Mouse (Mus musculus) MEL (cell line): ENCODE results near the gene Jarid2.

Experiments
- BHLHE40 ChIP-seq: IDR thresholded peaks from 2 replicates; pipeline ENCODE4 v1.6.1; 2012; ENCODE audit warnings: low read depth, mild to moderate bottlenecking, inconsistent platforms, low read length, improper control_type of control experiment, borderline replicate concordance
- CTCF ChIP-seq, 3 experiments: IDR thresholded peaks in 2 of 3; conservative IDR thresholded peaks in 1 of 3; 2 replicates each; pipeline ENCODE4 v1.5.1; 2011 to 2012; ENCODE audit warnings: low read length in 3 of 3, low read depth in 2 of 3, mild to moderate bottlenecking in 2 of 3, improper control_type of control experiment in 1 of 3, inconsistent platforms in 1 of 3, mixed read lengths in 1 of 3, moderate library complexity in 1 of 3; ENCODE audit not compliant: control insufficient read depth in 1 of 3, insufficient read depth in 1 of 3, poor library complexity in 1 of 3, severe bottlenecking in 1 of 3
- E2F4 ChIP-seq: IDR thresholded peaks from 2 replicates; pipeline ENCODE4 v1.6.1; 2011; ENCODE audit warnings: low read depth, low read length, improper control_type of control experiment, borderline replicate concordance
- EP300 ChIP-seq, 2 experiments: IDR thresholded peaks; 2 replicates each; pipeline ENCODE4 v1.6.1; 2011; ENCODE audit warnings: improper control_type of control experiment in 2 of 2, low read length in 2 of 2, low read depth in 1 of 2, mild to moderate bottlenecking in 1 of 2
- POLR2A ChIP-seq, 2 experiments: IDR thresholded peaks; 2 replicates each; pipeline ENCODE4 v1.6.1; 2011 to 2012; ENCODE audit warnings: low read length in 2 of 2, mild to moderate bottlenecking in 2 of 2, control low read depth in 1 of 2, improper control_type of control experiment in 1 of 2, low read depth in 1 of 2, moderate library complexity in 1 of 2; ENCODE audit not compliant: control insufficient read depth in 1 of 2, insufficient read depth in 1 of 2, poor library complexity in 1 of 2
- POLR2AphosphoS2 ChIP-seq: IDR thresholded peaks from 2 replicates; pipeline ENCODE4 v1.6.1; 2011; ENCODE audit warnings: low read length, improper control_type of control experiment
- SMC3 ChIP-seq: IDR thresholded peaks from 2 replicates; pipeline ENCODE4 v1.6.1; 2011; ENCODE audit warnings: low read depth, low read length, improper control_type of control experiment

- TF ChIP-seq BHLHE40: no peak
- TF ChIP-seq E2F4: no peak
- no peak for TF ChIP-seq CTCF (IDR thresholded peaks at IDR 0.05 in 2 of 3, conservative IDR thresholded peaks at IDR 0.05 in 1 of 3; ENCODE audit: control insufficient read depth in 1 of 3, insufficient read depth in 1 of 3, low read depth in 2 of 3, low read length in 3 of 3, poor library complexity in 1 of 3, severe bottlenecking in 1 of 3)
- no peak for TF ChIP-seq POLR2A (IDR thresholded peaks at IDR 0.05; ENCODE audit: control insufficient read depth in 1 of 2, insufficient read depth in 1 of 2, low read depth in 1 of 2, low read length in 2 of 2, poor library complexity in 1 of 2)
- TF ChIP-seq SMC3: no peak
- no peak for TF ChIP-seq POLR2AphosphoS2
- no peak for TF ChIP-seq EP300 (IDR thresholded peaks at IDR 0.05; ENCODE audit: low read depth in 1 of 2, low read length in 2 of 2)
Measured at GRCm38 (mm10) chr13:44755434-44755833, 26.2 kb downstream of the Jarid2 start.
